Mouse (Mus musculus) kidney, postnatal 14 days (tissue): ENCODE measurements around the gene Srbd1.

ENCODE experiments used
- DNase-seq: peaks from one replicate; pipeline ENCODE4 v3.0.0; 2022; ENCODE audit warnings: mixed read lengths

The Srbd1 gene

DNA sequence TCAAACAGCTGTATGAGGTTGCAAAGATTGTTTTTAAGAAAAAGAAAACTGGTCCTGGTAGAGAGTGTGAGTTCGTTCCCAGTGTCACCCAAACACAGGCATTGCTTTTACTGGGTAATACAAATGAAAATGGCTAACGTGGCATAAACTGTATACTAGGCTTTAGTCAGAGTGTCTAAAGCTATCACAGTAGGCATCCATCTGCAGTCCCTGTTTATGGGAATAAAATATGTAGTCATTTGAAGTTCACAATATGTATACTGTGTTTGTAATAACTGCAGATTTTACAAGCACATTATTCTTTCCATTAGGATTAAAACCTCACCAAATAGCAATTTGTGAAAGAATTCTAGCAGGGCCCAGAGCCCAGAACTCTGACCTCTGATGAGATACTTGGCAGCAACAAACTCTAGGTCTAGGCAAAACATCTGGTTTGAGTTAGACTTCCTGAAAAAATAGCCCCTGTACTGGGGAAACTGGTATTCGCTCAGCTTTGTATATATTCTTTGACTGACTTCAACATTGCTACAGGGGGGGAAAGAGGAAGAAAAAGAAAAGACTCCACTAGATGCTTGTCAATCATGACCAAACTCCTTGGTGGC, 112.8 kb downstream of the Srbd1 start:
- peak; percentile 56 for DNase-seq

DNA sequence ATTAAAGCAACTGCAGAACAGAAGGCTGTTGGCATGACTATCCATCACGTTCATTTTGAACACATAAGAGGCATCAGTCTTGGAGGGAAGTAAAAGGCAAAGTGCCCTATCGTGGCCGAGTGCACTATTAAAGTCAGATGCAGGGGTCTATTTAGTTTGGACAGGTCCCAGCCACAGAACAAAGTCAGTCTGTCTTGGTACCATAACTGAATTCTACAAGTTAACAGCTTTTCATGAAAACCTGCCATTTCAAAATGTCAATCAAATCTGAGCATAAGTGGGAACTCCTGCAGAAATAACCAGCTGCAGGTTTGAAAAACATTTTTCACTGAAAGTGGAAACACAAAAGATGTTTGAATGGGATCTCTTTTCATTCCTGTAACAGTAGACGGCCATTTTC, 115.0 kb downstream of the Srbd1 start:
- DNase-seq, result no peak

DNA sequence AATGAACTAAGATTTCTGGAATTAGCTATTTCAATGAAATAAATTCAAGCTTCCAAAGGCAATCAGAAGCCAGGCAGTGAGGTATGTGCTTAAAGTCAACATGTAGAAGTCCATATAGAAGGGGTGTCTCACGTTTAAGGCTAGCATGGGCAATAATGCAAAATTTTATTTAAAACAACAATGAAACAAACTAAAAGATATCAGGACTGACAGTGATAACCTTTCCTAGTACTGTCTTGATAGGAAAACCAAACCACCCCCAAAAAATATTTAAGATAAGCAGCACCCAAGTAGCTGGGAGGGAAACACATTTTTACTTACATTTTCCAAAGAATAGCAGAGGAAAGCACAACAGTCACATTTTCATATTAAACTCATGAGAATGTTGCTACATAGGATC, 115.8 kb downstream of the Srbd1 start:
- no peak for DNase-seq

DNA sequence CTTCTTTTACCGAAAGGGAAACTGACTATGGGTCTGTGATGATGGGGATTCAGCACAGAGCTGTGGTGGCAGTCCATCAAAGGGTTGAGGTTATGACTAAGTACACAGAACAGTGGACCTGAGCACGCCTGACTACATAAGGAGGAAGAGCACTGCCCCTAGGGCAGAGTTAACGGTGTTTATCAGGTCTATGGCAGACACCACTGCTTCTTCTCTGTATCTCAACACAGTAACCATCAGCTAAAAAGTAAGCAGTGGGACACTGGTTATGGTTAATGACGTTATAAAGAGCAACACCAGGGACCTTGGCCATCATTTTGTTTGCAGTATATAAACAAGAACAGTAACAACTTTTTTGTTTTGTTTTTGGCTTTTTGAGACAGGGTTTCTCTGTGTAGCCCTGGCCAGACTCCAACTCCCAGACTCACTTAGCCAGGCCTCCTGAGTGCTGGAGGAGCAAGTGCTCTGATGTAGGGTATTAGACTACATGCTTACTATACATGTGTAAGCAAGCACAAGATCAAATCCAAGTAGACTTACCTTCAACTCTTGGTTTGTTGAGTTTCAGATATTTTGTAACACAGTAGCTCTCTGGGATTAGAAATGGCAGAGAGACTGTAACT, 117.3 kb downstream of the Srbd1 start:
- DNase-seq, result no peak

DNA sequence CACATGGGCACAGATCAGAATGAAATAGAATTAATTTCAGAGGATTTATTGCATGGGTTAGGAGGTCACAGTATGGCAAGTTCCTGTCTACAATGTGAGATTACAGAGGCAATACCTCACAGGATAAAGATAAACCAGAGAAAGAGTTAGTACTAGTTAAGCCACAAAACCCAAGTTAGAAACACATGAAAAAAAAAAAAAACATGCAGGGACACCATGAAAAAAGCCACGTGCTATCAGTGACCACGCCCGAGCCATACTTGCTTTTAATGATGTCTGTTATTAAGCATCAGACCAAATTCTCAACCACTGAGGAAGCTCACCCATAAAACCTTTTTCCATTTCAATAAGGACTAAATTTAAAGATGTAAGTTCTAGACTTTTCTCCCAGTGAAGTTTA, 120.4 kb downstream of the Srbd1 start:
- no peak for DNase-seq

DNA sequence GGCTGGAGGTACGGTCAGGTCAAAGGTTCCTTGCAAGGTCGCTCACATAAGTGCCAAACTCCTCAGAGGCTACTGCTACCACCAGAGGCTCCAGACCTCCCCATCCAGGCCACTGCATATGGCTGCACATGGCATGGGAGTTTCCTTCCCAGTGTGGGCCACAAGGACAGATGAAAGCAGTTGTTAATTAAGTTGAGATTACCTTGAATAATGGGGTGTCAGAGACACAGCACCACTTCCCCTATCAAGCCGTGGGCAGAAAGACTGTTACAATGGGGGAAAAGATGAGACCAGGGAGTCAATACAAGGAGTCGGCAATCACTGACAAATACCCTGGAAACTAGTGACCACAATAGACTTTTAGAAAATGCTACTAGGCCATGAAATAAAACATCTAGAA, 122.6 kb downstream of the Srbd1 start:
- no peak for DNase-seq

DNA sequence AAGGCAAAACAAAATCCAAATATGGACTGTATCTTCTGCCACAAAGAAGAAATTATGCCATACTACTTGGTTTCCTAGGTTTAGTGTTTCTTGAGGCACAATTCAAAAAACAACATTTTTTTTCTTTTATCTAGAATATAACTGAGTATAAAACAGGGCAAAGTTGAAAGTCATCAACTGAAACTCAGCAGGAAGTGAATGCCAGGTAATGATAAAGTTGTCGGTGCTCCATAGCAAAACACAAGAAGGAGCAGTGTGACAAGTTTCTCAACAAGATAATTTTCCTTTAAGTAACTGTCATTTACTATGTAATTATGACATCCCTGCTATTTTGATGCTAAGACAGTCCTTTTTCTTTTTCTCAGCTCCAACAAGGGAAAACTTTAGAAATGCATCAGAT, 123.2 kb downstream of the Srbd1 start:
- DNase-seq, result no peak

DNA sequence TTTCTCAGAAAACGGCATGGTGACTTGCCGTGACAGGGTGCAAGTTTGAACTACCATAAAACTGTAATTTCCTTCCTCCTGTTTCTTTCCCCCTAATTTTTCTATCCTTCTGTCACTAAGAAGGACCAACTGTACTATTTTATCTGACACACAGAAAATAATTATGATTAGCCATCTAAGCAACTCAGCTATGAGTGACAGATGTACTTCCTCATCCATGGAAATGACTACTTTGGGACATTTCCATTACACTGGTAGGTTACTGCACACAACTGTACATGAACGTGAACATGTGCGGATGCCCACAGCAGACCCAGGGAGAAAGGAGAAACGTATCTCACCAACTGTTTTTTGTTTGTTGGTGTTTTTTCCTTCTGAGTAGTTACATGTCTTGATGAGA, 123.7 kb downstream of the Srbd1 start:
- DNase-seq, result no peak

DNA sequence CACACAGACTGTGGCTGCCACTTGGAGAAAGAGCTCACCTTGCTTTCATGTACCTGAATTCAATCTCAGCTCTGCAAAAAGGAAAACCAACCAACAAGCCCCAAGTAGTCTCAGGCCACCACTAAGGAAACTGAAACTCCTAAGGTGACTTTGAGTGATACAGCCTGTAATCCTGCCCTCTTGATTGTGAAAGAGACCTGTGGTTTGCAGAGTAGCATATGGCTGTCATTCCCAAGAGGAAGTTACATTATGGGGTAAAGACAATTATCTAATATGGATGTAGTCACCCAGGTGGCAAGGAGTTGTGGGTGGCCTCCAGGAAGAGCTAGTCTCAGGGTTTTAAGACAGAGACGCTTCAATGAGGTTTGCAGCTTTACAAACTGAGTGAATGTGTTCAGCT, 125.2 kb downstream of the Srbd1 start:
- DNase-seq, result no peak

DNA sequence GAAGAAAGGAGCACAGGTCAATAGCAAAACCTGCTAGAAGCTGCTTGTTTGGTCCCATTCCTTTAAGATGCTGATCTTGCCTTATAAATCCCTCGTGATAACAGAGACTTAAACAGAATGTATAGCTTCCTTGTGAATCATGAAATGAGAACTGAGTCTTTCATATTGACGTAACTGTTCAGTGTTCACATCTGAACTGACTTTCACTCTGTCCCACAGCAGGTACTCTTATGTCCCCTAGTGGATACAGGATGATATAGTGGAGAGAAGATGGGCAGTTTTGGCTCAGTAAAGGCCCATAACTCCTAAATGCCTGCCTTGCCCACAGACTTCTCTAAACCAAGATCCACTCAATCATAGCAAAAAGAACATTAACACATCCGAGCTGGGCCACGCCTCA, 130.7 kb downstream of the Srbd1 start:
- no peak for DNase-seq

DNA sequence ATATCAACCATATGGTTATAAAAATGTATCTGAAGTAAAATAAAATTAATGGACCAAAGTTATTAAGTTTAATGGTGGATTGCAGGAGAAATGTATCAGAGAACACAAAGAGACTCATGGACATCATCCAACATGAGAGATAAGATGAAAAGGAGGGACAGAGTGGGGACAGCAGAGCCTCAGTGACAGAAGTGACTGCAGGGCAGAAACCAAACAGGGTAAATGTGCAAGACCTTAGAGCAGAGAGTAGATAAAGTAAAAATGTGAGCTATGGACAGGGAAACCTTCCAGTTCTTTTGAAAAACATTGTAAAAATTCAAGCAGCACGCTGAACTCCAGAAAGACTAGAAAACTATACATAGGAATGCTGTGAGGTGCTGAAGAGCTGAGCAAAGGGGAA, 132.4 kb downstream of the Srbd1 start:
- DNase-seq, result no peak

DNA sequence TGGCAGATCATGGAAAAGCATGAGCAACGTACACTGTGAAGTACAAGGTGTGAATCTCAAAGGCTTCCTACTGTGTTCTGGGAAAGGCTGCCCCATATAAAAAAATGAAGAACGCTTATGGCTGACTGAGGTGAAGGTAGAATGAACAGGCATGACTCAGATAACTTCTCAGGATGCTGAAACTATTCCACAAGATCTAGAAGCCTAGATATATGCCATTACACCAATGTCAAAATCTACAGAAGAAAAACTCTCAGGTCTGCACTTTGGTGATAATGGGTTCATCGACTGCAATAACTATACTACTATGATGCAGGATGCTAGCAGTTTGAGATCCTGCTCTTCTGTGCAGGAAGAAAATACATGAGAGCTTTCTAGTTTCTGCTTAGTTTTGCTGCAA, 133.1 kb downstream of the Srbd1 start:
- DNase-seq, result no peak

DNA sequence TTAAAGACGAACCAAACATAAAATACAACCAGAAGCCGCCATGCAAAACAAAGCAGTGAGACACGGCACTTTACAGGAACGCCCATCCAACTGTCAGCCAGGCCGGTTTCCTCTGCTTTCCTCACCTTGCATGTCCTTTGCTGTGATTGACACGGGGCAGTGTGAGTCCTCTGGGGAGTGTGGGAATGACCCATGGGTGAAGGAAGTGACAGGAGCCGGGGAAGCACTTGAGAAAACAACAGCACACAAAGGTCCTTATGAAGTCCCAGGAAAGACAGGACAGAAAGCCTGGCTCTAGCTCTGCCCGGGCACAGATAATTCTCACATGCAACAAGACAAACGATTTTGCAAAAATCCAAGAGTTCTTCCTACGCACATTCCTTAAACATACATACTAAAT, 136.6 kb downstream of the Srbd1 start:
- no peak for DNase-seq

DNA sequence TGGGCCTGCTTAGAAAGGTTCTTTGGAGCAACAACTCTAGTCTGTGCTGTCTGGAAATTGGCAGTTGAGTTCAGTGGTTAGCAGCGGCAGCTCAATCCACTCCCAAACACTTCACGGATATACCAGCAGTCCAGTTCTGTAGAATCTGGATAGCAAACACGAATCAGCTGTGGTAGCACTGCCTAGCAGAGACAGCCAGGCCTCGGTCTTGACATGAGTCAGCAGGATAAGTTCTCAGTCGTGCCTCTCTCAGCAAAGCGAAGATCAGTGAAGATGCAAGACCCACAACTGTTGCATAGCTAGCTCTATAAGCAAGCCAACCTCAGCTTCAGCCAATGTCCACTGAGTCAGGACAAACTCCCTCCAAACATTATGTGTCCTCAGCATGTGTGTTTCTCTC, 142.9 kb downstream of the Srbd1 start:
- no peak for DNase-seq

DNA sequence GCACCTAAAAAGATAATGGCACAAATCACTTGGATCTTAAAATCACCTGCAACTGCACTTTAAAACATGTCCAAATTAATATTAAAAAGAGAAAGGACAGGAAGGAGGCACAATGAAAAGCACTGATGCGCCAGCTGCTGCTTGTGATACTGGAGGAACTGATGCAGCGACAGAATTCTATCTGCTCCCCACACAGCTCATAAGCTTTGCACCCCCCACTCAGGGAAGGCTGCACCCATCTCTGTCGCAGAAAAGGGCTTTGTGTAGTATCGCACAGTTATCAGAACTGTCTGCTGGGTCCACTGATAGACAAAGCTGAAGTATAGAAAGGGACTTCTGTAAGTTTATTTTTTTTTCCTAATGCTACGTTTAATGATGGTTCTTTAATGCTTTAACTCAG, 143.3 kb downstream of the Srbd1 start:
- no peak for DNase-seq

DNA sequence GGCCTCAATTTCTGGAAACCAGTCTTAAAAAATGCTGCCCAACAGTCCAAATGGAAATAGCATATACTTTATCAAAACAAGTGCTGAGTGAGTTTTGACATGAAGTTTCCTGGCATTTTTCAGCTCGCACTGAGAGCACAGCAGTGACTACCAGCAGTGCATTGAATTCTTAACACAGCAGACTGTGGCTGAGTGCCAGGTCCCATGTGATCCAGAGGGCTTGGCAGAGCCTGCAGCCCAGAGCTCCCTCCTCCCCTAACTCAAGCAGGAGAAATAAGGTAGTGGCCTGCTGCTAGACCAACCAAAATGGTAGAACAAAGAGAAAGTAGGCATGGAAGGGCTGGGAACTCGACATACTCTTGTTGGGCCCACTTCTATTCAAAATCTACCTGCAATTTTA, 149.2 kb downstream of the Srbd1 start:
- DNase-seq, result peak; percentile 91

DNA sequence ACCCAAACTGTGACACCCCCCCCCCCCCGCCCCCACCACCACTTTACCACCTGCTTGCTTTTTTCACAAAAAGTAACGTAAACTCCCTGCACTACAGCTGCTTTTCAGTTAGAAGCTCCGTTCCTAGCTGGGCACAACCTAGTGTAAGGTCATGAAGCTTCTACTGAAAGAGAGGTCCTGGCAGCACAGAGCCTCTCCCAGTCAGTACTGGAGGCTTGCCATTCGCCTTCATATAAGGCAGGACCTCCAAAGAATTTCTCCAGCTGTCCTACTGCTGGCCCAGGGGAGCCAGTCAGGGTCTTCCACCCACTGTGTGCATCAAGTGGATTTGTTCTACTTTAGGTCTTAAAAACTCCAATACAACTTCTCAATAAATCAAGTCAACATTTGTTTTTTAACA, 149.9 kb downstream of the Srbd1 start:
- DNase-seq, result no peak

DNA sequence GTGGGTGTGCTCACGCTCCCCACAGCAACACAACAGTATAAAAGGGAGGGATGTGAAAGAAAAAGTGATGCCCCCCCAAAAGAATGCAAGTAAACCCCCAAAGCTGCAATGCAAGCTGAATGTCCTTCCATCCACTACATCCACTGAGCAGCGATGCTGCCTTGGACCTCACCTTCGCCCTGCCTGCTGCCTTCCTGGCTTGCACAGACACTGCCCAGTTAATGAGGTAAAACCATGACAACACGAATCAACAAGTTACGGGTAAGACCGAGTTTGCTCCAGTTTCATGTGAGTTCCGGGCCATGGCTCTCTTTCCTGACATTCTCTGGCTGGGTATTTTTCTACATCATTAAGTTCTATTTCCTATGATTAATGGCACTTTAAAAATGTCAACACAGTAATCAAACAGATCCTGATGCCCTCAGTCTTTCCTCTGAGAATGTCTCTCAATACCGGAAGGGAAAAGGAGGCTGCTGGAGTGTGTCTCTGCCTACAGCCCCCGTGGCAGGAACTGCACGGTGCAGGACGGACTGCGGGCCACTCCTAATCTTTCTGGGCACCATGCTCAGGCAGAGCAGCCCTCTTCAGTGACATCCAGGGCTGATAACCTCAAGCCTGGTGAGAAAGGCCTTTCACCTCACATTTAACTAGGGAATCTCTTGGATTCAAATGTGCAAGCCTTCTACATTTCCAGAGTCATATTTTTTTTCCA, 155.8 kb downstream of the Srbd1 start:
- DNase-seq, result peak; percentile 7

DNA sequence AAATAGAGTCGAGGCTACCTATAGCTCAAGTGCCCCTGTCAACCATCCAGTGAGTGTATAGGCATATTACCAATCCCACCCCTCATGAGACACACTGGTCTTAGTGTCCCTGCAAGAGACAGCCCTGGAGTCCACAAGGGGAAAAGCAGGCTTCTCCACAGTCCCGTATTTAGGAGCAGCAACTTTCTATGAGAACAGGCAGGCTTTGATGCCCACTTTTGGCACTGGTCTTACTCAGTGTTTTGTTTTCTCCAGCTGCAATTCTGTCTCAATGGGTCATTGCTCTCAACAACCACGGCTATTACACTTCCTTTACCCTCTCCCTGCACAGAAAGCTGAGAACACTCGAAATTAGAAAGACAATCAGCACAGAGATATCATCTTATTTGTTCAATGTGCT, 157.4 kb downstream of the Srbd1 start:
- no peak for DNase-seq

DNA sequence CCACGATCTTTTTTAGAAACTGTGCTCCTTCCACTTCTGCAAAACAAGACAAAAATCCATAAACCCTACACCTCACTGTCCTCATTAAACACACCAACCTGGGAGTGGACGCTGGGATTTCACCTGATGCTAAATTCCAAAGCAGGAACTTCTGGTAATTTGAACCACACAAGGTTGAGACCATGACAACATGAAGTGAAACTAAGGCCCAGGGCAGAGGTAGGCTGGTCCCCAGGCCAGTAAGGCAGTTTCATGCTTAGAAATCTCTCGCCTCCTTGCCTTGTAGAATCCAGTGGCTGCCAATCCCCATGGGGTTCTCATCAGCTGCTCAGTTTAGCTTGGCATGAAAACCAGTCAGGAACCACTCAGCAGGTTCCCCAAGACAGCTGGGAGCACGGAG, 158.4 kb downstream of the Srbd1 start:
- no peak for DNase-seq

DNA sequence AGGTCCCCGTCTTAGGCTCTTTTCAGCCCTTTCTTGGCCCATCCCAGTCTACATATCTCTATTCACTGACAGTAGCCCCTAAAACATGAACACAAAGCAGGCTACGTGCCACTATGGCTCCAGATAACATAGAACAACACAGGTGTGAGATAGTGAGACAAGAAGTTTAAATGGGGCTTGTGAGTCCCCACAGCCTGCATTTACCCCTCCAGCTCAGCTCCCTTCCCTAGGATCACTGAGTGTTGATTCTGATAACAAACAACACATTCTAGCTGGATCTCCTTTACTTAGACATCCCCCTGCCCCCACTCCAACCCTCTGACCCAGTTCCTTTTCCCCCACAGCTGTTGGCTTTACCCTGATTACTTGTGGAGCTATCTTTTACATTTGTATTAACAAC, 158.8 kb downstream of the Srbd1 start:
- no peak for DNase-seq

DNA sequence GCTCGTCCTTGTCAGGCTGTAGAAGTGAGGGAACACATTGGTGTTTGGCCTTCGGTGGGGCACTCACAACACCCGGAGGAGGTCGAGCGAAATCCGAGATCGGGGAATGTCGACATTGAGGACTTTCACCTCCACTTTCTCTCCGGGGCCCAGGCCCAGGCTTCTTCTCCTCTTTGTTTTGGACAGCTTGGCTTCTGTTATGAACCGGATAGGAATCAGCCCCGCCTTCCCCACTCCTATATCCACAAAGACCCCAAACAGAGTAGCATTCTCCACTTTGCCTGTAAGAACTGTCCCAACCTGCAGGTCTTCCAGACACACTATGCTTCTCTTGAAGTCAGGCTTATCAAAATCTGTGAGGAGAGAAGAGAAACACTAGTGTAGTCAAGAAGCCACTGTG, 159.8 kb downstream of the Srbd1 start:
- DNase-seq, result no peak

DNA sequence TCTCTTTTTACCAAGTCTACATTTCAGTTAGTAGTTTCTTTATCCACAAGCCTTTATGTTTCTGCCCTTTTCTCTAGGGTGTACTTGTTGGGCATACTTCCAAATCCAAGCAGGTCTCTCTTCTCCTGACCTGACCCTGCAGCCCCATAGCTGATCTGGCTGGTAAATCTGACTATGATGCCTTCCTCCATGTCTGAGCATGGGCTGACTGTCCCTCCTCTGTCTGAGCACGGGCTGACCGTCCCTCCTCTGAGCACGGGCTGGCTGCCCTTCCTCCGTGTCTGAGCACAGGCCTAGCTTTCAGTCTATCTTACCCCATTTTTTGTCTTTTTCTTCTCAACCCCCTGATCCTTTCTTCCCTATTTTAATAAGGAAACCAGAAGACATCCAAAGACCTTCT, 162.7 kb downstream of the Srbd1 start:
- DNase-seq, result no peak

DNA sequence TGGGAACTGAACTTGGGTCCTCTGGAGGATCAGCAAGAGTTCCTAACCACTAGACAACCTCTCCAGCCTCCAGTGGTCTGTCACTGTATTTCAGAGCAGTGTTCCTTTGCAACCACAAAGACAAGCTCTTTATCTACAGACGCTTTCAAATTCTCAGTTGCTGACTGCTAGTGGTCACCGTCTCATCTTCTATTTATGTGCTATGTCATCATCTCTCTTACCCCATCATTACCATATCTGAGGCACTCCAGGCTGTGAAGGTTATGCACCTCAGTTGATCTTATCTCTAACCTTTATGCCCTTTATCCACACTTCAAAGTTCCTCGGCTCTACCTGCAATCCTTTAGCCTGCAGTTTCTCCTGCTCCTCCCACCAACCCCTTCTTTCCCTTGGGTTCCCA, 163.1 kb downstream of the Srbd1 start:
- DNase-seq, result no peak

DNA sequence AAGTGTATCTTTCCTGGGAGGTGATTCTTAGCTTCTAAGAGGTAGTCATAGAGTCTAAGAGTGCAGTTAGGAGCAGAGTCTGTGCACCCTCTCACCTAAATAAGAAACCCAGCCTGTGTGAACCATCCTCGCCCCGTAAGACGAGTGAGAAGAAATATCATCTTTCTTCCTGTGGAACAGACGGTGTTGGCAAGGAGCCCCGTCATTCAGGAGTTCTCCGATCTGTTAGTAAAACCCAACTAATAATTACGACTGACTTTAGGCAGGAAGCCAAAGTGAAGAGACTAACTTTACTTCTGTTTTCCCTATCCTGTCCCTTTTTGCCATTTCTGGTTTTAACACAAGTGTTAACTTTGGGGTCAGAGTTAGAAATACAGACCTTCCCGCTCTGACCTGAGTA, 166.1 kb downstream of the Srbd1 start:
- DNase-seq, result no peak
